Mouse (Mus musculus) macrophage (primary cell): Measurements from ENCODE around the gene Rpl26. TPM values are rescaled to one million over a fixed set of nuclear protein-coding genes. Genes with fewer than 3 reads are reported as not detected.

Experiments
- H3K27ac ChIP-seq: fragments of 350-480 bp; formaldehyde crosslinking; 2 replicates; pipeline ENCODE4 v1.9.0; 2021
- H3K36me3 ChIP-seq: fragments of 350-480 bp; formaldehyde crosslinking; 2 replicates; pipeline ENCODE4 v1.9.0; 2021; ENCODE audit errors: inconsistent target
- H3K4me3 ChIP-seq: fragments of 350-480 bp; formaldehyde crosslinking; 2 replicates; pipeline ENCODE4 v1.9.0; 2021; ENCODE audit errors: inconsistent target
- H3K79me2 ChIP-seq: fragments of 350-480 bp; formaldehyde crosslinking; 2 replicates; pipeline ENCODE4 v1.9.0; 2021; ENCODE audit errors: inconsistent target
- WGBS: methylation state at CpG from one replicate; pipeline ENCODE4 v1.1.7; 2026; ENCODE audit warnings: inconsistent platforms; ENCODE audit not compliant: missing documents; 5-methylcytosine and 5-hydroxymethylcytosine counted together
- polyA plus RNA-seq: library from polyadenylated mRNA; stranded (reverse); fragments of 250-400 nt; gene quantifications from 3 replicates; pipeline ENCODE4 v1.2.4, GENCODE M21; 2018; ENCODE audit warnings: inconsistent platforms

Gene Rpl26
- polyA plus RNA-seq, 1 experiment from 2014 or later, result 1,656 TPM

DNA sequence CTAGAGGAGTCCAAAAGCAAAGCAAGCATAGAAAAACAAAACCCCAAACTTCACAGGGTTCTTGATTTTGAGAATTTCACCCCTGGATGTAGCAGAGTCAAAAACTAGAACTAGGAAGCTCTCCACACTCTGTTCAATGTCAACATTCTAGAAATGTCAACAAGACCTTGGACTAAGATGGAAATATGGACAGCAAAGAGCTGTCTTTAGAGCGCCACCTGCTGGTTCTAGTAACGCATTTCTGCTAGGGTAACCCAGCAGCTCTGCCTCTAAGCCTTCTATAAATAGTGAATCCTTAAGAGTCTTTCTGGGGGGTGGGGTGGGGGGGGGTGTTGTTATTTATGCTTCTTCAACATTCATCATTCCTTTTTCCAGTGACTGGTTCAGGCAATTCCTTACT lies 26.5 kb upstream of the Rpl26 start:
- H3K79me2 ChIP-seq, result peaks cover 12% of the 10 kb centered on the region; the same call in 1 of the 2 replicates
- H3K4me3 ChIP-seq, result no peak overlapping the region
- H3K27ac ChIP-seq, result no peak overlapping the region
- 0% methylated on average over 2 of the region's 2 CpGs for WGBS
- H3K36me3 ChIP-seq, result no peaks in the 10 kb centered on the region

DNA sequence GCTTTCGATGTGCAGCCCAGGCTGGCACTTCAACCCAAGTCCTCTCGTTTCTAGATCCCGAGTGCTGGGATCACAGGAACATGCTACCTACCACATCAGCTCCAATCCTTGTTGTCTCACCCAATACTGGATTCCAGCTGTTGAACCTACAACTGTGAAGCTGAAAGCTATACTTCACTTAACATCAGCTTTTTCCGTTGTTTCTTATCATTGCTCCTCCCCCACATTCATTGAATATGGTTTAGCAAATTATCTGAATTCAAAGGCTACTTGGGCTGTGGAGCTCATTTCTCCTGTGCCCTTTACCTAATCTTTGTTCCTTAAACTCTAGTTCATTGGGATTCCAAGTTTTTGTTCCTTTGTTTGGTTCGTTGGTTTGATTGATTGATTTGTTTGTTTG lies 22.6 kb upstream of the Rpl26 start:
- H3K27ac ChIP-seq, result no peak overlapping the region
- 98% methylated on average over 5 of the region's 5 CpGs for WGBS
- no peaks in the 10 kb centered on the region for H3K36me3 ChIP-seq
- no peaks in the 10 kb centered on the region for H3K79me2 ChIP-seq
- H3K4me3 ChIP-seq, result no peak overlapping the region

DNA sequence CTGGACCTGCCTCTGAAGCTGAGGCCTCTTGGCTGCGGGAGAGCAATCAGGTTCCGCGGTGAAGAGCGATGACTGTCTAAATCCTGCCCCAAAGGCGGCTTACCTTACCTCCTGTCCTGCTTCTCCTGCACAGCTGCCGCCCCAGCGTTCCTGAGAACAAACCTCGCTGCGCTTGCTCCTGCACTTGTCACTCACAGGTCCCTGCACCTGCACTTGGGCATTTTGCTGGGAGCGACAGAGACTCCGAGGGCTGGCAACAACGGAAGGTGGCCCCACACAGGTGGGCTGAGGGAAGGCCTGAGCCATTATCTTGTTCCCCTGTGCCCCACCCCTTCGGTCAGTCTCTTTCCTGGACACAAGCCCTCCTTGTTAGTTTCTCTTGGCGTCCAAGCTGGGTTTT lies 19.3 kb upstream of the Rpl26 start:
- Histone ChIP-seq H3K27ac (no peak overlapping the region), H3K4me3 (no peak overlapping the region), H3K36me3 (no peaks in the 10 kb centered on the region), H3K79me2 (no peaks in the 10 kb centered on the region)
- WGBS, result 80% methylated on average over 14 of the region's 14 CpGs

DNA sequence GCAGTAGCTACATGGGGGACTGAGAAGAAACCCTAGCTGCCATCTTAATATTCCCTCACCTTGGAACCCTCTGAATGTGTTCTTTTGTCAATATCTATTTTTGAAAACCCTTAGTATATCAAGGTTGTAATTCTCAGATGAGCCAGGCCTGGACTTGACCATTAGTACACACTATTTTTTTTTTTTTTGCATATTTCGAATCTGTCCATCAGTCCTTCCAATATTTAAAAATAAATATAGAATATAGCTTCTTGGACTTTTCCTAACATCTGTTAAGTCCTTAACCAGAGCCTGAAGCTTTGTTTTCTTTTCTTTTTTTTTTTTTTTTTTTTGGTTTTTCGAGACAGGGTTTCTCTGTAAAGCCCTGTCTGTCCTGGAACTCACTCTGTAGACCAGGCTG lies 17.5 kb upstream of the Rpl26 start:
- H3K79me2 ChIP-seq, result no peaks in the 10 kb centered on the region
- H3K36me3 ChIP-seq, result no peaks in the 10 kb centered on the region
- H3K27ac ChIP-seq, result no peak overlapping the region
- no peak overlapping the region for H3K4me3 ChIP-seq
- no CpG with 5 or more reads among the region's 2 CpGs for WGBS

DNA sequence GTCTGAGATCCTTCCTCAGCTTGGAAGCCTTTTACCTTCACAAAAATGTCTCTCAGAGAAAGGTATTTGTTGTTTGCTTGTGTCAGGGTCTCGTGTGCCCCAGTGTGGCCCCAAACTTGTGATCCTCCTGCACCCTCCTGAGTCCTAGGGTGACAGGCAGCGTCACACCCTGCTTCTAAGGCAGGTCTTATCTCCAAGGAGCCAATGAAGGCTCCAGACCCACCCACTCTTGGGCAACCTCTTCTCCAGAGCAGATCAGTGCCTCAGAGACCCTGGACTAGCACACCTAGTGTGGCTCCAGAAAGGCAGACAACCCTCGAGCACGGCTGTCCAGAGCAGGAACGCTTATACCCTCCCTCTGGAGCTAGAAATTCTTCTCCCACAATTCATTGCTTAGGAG lies 17.0 kb upstream of the Rpl26 start:
- Histone ChIP-seq H3K4me3 (no peak overlapping the region), H3K36me3 (no peaks in the 10 kb centered on the region), H3K27ac (no peak overlapping the region)

DNA sequence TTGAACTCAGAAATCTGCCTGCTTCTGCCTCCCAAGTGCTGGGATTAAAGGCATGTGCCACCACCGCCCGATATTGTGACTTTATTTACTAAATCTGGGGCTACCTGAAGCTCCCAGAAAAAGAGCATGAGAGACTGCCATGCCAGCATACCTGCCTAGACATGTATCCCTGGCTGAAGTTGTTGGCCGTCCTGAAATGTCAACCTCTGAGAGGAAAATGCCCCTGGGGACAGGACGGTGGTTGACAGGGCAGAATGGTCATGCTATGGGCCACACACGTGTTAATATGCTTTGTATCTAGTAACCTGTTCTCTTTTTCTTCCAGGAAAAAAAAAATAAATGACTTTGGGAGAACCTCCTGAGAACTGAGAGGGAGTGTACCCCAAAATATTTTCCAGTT lies 15.3 kb upstream of the Rpl26 start:
- Histone ChIP-seq H3K27ac (no peak overlapping the region), H3K36me3 (no peaks in the 10 kb centered on the region), H3K4me3 (no peak overlapping the region), H3K79me2 (no peaks in the 10 kb centered on the region)
- 84% methylated on average over 5 of the region's 5 CpGs for WGBS

More for the DNA sequence above, 17.0 kb upstream of the Rpl26 start:
- H3K79me2 ChIP-seq, result no peaks in the 10 kb centered on the region
- WGBS, result 85% methylated on average over 5 of the region's 5 CpGs

DNA sequence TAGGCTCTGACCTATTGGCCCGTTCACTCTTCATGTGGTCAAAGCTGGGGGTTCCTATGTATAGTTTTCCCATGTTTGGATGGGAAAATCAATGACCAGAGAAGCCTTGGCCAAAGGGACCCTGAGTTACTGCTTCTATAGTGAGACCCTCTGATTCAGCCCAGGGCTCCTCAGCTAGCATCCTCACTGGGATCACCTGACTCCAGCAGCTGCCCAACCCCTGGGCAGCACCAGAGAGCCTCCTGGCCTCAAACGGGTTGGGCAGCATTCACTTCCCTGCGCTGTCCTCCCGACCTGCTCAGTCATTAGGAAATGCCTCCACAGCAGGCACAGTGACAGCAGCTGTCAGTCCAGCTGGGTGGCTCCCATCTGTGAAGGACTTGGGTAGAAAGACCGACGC lies 13.1 kb upstream of the Rpl26 start, which contains the start of gene Rnf222:
TSS of gene Rnf222 (plus strand) at position 301 of the 400 bp plus-strand sequence.
- Histone ChIP-seq H3K79me2 (no peaks in the 10 kb centered on the region), H3K36me3 (no peaks in the 10 kb centered on the region), H3K4me3 (no peak within 1 kb of the TSS), H3K27ac (no peak within 1 kb of the TSS)
- WGBS, result 68% methylated on average over 6 of the region's 6 CpGs

DNA sequence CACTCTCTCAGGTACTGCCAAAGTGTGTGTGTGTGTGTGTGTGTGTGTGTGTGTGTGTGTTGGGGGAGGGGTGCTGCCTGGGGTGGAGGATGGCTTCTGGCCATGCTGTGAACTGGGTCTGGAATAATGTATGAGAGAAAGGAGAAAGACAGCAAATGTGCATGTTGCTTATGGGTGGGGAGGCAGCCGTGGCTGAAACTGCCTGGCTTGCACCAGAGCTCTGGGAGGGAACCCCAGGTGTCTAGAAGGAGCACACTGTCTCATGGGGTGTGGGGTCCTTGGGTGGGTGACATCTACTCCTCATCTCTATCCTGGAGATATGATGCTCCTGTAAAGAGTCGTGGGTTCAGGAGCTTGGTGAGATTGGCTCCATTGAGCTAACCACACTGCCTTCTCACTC lies 12.7 kb upstream of the Rpl26 start:
- Histone ChIP-seq H3K4me3 (no peak overlapping the region), H3K79me2 (no peaks in the 10 kb centered on the region), H3K36me3 (no peaks in the 10 kb centered on the region), H3K27ac (no peak overlapping the region)
- WGBS, result 86% methylated on average over 2 of the region's 2 CpGs

DNA sequence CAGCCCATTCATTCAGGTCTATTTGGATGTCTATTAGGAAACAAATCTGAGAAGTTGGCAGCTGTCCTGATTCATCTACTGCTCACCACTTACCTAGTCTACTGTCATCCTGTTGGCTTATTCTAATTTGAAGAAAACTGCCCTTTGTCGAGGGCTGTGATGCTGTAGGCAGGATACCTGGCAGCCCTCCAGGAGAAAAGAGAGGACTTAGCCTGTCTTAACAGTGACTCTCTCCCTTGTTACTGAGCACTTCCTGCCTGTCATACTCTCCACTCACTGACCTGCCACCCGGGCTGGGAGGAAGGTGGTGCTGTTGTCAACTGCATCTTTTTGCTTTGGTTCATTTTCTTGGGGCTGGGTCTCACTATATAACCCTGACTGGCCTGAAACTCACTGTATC lies 10.8 kb upstream of the Rpl26 start:
- Histone ChIP-seq H3K27ac (no peak overlapping the region), H3K36me3 (no peaks in the 10 kb centered on the region), H3K79me2 (no peaks in the 10 kb centered on the region), H3K4me3 (no peak overlapping the region)
- WGBS, result 5% methylated on average over 2 of the region's 2 CpGs

DNA sequence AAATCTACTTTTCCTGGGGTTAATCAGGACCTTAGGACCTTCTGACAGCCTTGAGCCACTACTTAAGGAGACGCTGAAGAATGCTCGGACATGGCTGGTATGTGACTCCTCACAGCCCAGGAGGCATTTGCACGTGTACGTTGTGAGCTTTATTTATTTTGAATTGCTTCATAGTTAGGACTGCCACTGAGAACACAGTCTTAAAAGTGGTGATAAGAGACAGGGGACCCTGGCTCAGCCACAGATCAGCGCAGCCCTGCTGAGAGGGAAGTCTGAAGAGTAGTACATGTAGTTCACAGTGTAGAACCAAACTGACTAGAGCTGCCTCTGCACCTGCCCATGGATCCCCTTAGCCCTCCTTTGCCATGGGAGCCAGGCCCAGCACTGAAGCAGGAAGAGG lies 9.6 kb upstream of the Rpl26 start:
- no peak overlapping the region for H3K27ac ChIP-seq
- H3K79me2 ChIP-seq, result no peaks in the 10 kb centered on the region
- no peak overlapping the region for H3K4me3 ChIP-seq
- H3K36me3 ChIP-seq, result no peaks in the 10 kb centered on the region
- WGBS, result 91% methylated on average over 5 of the region's 5 CpGs

DNA sequence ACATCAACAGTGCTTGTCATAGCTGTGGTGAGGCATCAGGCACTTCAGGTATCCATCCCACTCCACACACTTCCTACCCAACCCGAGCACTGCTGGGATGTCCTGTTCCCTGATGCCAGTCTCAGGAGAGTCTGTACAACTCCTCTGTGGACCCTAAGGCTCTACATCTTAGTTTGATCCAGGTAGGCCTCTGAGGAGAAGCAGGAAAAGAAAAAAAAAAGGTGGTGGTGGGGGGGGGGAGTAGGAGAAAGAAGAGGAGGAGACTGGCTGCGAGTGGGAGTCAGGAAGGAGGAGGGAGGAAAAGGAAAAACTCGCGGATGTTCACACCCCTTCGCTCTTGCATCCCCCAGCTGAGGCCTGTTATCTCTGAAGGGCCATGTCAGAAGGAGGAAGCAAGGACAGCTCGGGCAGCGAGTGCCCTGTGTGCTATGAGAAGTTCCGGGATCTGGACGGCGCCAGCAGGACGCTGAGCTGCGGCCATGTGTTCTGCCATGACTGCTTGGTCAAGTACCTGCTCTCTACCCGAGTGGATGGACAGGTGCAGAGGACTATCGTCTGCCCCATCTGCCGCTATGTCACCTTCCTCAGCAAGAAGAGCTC lies 9.1 kb upstream of the Rpl26 start:
- H3K27ac ChIP-seq, result no peak overlapping the region
- no peaks in the 10 kb centered on the region for H3K79me2 ChIP-seq
- 69% methylated on average over 15 of the region's 15 CpGs for WGBS
- H3K4me3 ChIP-seq, result no peak overlapping the region
- H3K36me3 ChIP-seq, result no peaks in the 10 kb centered on the region

DNA sequence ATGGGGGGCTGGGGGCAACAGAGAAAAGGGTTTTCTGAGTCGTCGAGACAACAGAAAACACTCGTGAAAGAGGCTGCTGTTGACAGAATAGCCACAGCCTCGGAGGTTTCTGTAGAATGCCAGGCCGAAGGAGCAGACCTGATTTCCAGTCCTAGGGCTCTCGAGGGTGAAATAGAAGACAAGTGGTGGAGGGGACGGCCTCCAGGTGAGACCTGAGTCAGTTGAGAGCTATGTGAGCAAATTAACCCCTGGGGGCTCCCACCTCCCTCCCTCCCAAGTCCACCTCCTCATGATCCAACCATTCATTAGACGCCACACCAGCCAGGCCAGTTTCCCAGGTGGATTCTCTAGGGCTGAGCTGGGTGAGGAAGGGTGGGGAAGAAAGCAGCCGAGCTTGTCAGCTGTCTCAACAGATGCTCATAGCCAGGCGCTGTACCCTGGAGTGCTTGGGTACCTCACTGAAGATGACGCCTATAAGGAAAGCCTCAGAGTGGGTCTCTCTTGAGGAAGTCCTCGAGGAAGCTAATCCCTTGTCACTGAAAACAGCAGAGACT lies 7.4 kb upstream of the Rpl26 start:
- Histone ChIP-seq H3K4me3 (no peak overlapping the region), H3K79me2 (no peaks in the 10 kb centered on the region)

DNA sequence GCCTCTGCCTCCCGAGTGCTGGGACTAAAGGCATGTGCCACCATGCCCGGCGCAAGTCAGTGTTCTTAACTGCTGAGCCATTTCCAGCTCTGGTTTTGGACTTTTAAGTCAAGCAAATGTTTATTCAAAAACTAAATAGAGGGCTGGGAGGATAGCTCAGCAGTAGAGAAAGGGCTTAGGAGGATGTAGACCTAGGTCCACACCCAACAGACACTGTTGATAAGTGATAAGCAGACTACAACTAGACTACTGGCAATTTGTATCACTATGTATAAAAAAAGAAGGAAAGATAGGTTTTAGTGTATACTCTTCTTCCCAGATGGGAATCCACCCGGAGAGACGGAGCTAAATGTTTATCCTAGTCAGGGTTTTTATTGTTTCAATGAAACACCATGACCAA lies 5.1 kb upstream of the Rpl26 start:
- Histone ChIP-seq H3K79me2 (no peaks in the 10 kb centered on the region), H3K4me3 (no peak overlapping the region), H3K27ac (no peak overlapping the region), H3K36me3 (no peaks in the 10 kb centered on the region)
- 91% methylated on average over 5 of the region's 5 CpGs for WGBS

More for the DNA sequence above, 7.4 kb upstream of the Rpl26 start:
- Histone ChIP-seq H3K27ac (no peak overlapping the region), H3K36me3 (no peaks in the 10 kb centered on the region)
- WGBS, result 80% methylated on average over 12 of the region's 12 CpGs

DNA sequence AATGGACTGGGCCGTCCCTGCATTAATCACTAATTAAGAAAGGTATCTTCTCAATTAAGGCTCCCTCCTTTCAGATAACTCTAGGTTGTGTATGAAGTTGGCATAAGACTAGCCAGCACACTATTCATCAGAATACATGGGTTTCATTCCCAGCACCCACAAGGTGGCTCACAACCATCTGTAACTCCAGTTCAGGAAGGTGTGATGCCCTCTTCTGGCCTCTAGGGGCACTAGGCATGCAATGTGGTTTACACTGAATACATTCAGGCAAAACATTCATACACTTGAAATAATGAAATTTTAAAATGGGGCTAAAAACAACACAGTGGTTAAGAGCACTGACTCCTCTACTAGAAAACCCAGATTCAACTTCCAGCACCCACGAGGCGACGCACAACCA lies 4.3 kb upstream of the Rpl26 start:
- Histone ChIP-seq H3K36me3 (no peaks in the 10 kb centered on the region), H3K4me3 (no peak overlapping the region), H3K27ac (no peak overlapping the region), H3K79me2 (peaks cover 7% of the 10 kb centered on the region)
- 100% methylated on average over 1 of the region's 4 CpGs for WGBS

DNA sequence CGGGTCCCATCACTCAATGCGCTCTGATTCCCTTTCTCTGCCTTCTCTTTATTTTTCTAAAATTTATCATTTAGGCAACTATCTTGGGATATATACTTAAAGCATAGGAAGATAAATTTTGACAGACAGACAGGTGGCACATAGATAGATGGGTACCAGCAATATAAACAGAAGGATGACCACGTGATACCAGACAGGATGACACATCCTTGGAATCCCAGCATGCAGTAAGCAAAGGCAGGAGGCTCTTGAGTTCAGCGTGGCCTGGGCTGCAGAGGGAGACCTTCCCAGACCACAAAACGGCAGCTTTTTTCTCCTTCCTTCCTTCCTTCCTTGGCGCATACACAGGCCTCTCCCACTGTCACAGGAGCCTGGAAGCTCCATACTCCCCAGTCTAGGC lies 3.5 kb upstream of the Rpl26 start:
- peaks cover 14% of the 10 kb centered on the region for H3K79me2 ChIP-seq
- H3K4me3 ChIP-seq, result no peak overlapping the region
- peaks cover 3% of the 10 kb centered on the region; the same call in 1 of the 2 replicates for H3K36me3 ChIP-seq
- H3K27ac ChIP-seq, result no peak overlapping the region
- 46% methylated on average over 6 of the region's 6 CpGs for WGBS

DNA sequence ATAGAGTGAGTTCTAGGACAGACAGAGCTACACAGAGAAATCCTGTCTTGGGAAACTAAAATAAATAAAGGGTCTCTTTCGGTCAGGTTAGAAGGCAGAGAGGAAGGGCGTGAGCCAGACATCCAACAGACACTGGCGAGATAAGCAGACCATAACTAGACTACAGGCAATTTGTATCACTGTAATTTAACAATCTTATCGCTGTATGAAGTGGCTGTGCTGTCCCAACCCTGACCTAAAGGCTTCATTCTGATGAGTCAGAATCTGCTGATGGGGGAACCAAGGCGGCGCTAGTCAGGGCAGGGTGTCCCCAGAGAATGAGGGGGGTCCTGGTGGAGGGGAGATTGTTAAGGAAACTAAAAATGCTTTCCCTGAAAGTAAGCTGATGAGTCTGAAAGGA lies 2.6 kb upstream of the Rpl26 start:
- H3K27ac ChIP-seq, result no peak overlapping the region
- WGBS, result 91% methylated on average over 6 of the region's 6 CpGs
- H3K36me3 ChIP-seq, result peaks cover 12% of the 10 kb centered on the region
- no peak overlapping the region for H3K4me3 ChIP-seq
- H3K79me2 ChIP-seq, result peaks cover 20% of the 10 kb centered on the region
